Mouse (Mus musculus) embryonic fibroblast, embryonic 13.5 days (primary cell): ENCODE results near the gene Zbtb38.

Source experiments
- CTCF ChIP-seq: IDR thresholded peaks from 2 replicates; pipeline ENCODE4 v1.5.1; 2011; ENCODE audit warnings: mild to moderate bottlenecking, control low read depth, low read length, moderate library complexity, borderline replicate concordance; ENCODE audit not compliant: insufficient read depth
- POLR2A ChIP-seq: IDR thresholded peaks from 2 replicates; pipeline ENCODE4 v1.6.1; 2011; ENCODE audit warnings: low read depth, mild to moderate bottlenecking, control low read depth, low read length, moderate library complexity

DNA sequence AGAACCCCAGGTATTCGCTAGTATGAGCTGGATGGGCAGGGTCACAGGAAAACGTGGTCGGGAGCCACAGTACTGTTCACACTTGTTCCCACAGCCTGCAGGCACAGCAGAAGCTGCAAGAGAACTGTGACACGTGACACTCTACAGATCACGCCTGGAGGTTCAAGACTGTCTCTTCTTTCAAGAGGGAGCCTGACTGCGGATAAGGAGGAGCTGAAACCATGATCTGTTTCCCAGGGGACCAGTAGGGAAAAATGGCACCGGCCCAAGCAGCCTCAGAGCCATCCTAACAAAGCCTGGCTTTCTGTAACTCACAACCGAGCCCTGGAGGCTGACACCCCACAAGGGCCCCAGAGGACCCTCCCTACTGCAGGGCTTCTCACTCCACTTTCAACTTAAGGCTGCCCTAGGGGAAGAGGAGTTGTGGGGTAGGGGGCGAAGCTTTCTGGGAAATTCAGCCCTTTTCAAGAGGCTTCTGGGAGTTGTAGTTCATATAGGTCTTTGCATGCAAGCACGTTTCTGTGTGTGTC, 42.8 kb upstream of the Zbtb38 start:
- TF ChIP-seq CTCF: no peak
- TF ChIP-seq POLR2A: 0 out of 2 replicates have a peak, but pooled peaks have one; percentile 14
